Comparison of ENCODE assay signal across 18 mouse cellular contexts in genomic region chr5:113694415-113694814, GRCm38 (mm10). TPM values are rescaled to one million over a fixed set of nuclear protein-coding genes. Genes with fewer than 3 reads are reported as not detected.
A peak's percentile ranks its signal among the peaks of the same experiment; 100 is the strongest.
DNase-seq lines count a peak whose midpoint lies in the region; ATAC-seq lines count a peak whose summit lies in the region.
"Had no signal": no experiment of that assay in that cellular context is flagged by ENCODE, and none has a peak within 500 bp of the region (broad histone marks: within the 10 kb centered on the region; RNA-seq: fewer than 3 reads in every experiment).

No protein-coding gene starts in this region.

- no peak for ATAC-seq in midbrain, embryonic 15.5 days (replicated peaks)
- ATAC-seq in midbrain, embryonic 13.5 days, result no peak
- ATAC-seq in intestine, embryonic 15.5 days, result peak; percentile 56
- no peak for ATAC-seq in erythroid progenitor cell, adult 5-6 weeks (replicated peaks; ENCODE audit: low FRiP score, poor library complexity, severe bottlenecking)

- H3K36me3 ChIP-seq in midbrain, embryonic 15.5 days (replicated peaks), result no peaks in the 10 kb centered on the region
- no peaks in the 10 kb centered on the region for H3K36me3 ChIP-seq in midbrain, embryonic 13.5 days
- H3K36me3 ChIP-seq in intestine, embryonic 15.5 days, result no peaks in the 10 kb centered on the region

- H3K9me3 ChIP-seq in midbrain, embryonic 15.5 days, result no peaks in the 10 kb centered on the region
- no peaks in the 10 kb centered on the region for H3K9me3 ChIP-seq in midbrain, embryonic 13.5 days
- H3K9me3 ChIP-seq in intestine, embryonic 15.5 days, result no peaks in the 10 kb centered on the region

- intact Hi-C loops in left cerebral cortex, postnatal 4 days (cut with DNase I), result no loop called here

- 47% methylated on average over 5 of the region's 5 CpGs for WGBS in midbrain, embryonic 15.5 days
- WGBS in midbrain, embryonic 13.5 days, result 40% methylated on average over 5 of the region's 5 CpGs
- 23% methylated on average over 5 of the region's 5 CpGs for WGBS in intestine, embryonic 15.5 days

- H3K4me3 ChIP-seq in midbrain, embryonic 15.5 days, result no peak overlapping the region
- H3K4me3 ChIP-seq in midbrain, embryonic 13.5 days (replicated peaks), result no peak overlapping the region
- no peak overlapping the region for H3K4me3 ChIP-seq in intestine, embryonic 15.5 days (replicated peaks)

- peak overlapping the region; percentile 49; the same call in 1 of the 2 replicates for H3K27ac ChIP-seq in midbrain, embryonic 15.5 days
- H3K27ac ChIP-seq in midbrain, embryonic 13.5 days, result no peak overlapping the region
- 0 out of 2 replicates have a peak overlapping the region, but pooled peaks have one; percentile 56 for H3K27ac ChIP-seq in intestine, embryonic 15.5 days

- no peaks in the 10 kb centered on the region for H3K27me3 ChIP-seq in midbrain, embryonic 15.5 days (replicated peaks)
- no peaks in the 10 kb centered on the region for H3K27me3 ChIP-seq in midbrain, embryonic 13.5 days
- no peaks in the 10 kb centered on the region for H3K27me3 ChIP-seq in intestine, embryonic 15.5 days (replicated peaks)

- peaks cover 17% of the 10 kb centered on the region for H3K4me1 ChIP-seq in midbrain, embryonic 15.5 days
- peaks cover 24% of the 10 kb centered on the region for H3K4me1 ChIP-seq in midbrain, embryonic 13.5 days (replicated peaks)
- H3K4me1 ChIP-seq in intestine, embryonic 15.5 days (replicated peaks), result peaks cover 14% of the 10 kb centered on the region; the same call in 1 of the 2 replicates

- H3K4me2 ChIP-seq in midbrain, embryonic 15.5 days, result no peak overlapping the region
- H3K4me2 ChIP-seq in midbrain, embryonic 13.5 days (replicated peaks), result no peak overlapping the region
- H3K4me2 ChIP-seq in intestine, embryonic 15.5 days (replicated peaks), result peak overlapping the region; percentile 7; the same call in 1 of the 2 replicates

- peak; percentile 52 for DNase-seq in embryo, embryonic 11 days
- DNase-seq in embryo, embryonic 9.5 days (ENCODE audit: extremely low spot score), result no peak
- peak; percentile 28 for DNase-seq in skeletal muscle tissue, adult 2 months (ENCODE audit: low read depth, low spot score)
- DNase-seq in left cerebral cortex, postnatal 4 days, result no peak
- DNase-seq: cerebellum, adult 8-10 months; kidney, adult 9 months; liver; lung, postnatal 10 days; right cerebral cortex, postnatal 4 days; thymus, adult 18-20 months had no signal

- H3K9ac ChIP-seq in midbrain, embryonic 15.5 days, result no peak overlapping the region
- H3K9ac ChIP-seq in midbrain, embryonic 13.5 days (replicated peaks), result no peak overlapping the region
- no peak overlapping the region for H3K9ac ChIP-seq in intestine, embryonic 15.5 days

RNA-seq across cellular contexts. Expression of gene 1700069L16Rik, which starts 30.2 kb away (rescaled TPM):
- polyA plus RNA-seq in midbrain, embryonic 15.5 days (2015; fragmentation: Nextera tagmentation; extraction: Ambion mirVana), result not detected in 2 replicates
- not detected in 2 replicates for polyA plus RNA-seq in midbrain, embryonic 13.5 days (2015; fragmentation: Nextera tagmentation; extraction: Ambion mirVana)
- not detected in 2 replicates for polyA plus RNA-seq in intestine, embryonic 15.5 days (2015; fragmentation: Nextera tagmentation; extraction: Ambion mirVana)
- not detected for total RNA-seq in left cerebral cortex, postnatal 4 days (2021)
- total RNA-seq in erythroid progenitor cell, adult 5-6 weeks (2015; ENCODE audit: low replicate concordance), result not detected in 2 replicates
- total RNA-seq in erythroid progenitor cell, adult 5-6 weeks (2017; ENCODE audit: low replicate concordance), result not detected in 2 replicates
- total RNA-seq: layer of hippocampus, postnatal 10 days; monocyte, adult 5-6 weeks had no signal
- polyA plus RNA-seq: gonadal fat pad, adult 2 months; heart, postnatal 0 days had no signal

RNA-seq across cellular contexts. Expression of gene Ficd, which starts 41.2 kb away (rescaled TPM):
- 10.4 and 10.7 TPM in 2 replicates for polyA plus RNA-seq in midbrain, embryonic 15.5 days (2015; fragmentation: Nextera tagmentation; extraction: Ambion mirVana)
- 7.2 and 7.8 TPM in 2 replicates for polyA plus RNA-seq in midbrain, embryonic 13.5 days (2015; fragmentation: Nextera tagmentation; extraction: Ambion mirVana)
- polyA plus RNA-seq in intestine, embryonic 15.5 days (2015; fragmentation: Nextera tagmentation; extraction: Ambion mirVana), result 5.4 and 6.2 TPM in 2 replicates
- 1 to 10 TPM; 5.7 to 7.8 TPM for total RNA-seq in left cerebral cortex, postnatal 4 days (2021)
- 1.4 TPM in 1 of 2 replicates, not detected in the other for total RNA-seq in erythroid progenitor cell, adult 5-6 weeks (2015; ENCODE audit: low replicate concordance)
- total RNA-seq in erythroid progenitor cell, adult 5-6 weeks (2017; ENCODE audit: low replicate concordance), result 0.30 and 2.2 TPM in 2 replicates

RNA-seq across cellular contexts. Expression of gene Cmklr1, which starts 44.2 kb away (rescaled TPM):
- 2.0 and 2.8 TPM in 2 replicates for polyA plus RNA-seq in midbrain, embryonic 15.5 days (2015; fragmentation: Nextera tagmentation; extraction: Ambion mirVana)
- 1.4 and 2.5 TPM in 2 replicates for polyA plus RNA-seq in midbrain, embryonic 13.5 days (2015; fragmentation: Nextera tagmentation; extraction: Ambion mirVana)
- polyA plus RNA-seq in intestine, embryonic 15.5 days (2015; fragmentation: Nextera tagmentation; extraction: Ambion mirVana), result 2.4 and 3.7 TPM in 2 replicates
- total RNA-seq in left cerebral cortex, postnatal 4 days (2021), result 1 to 10 TPM; 2.7 to 2.9 TPM
- total RNA-seq in erythroid progenitor cell, adult 5-6 weeks (2015; ENCODE audit: low replicate concordance), result 2.2 and 3.4 TPM in 2 replicates
- total RNA-seq in erythroid progenitor cell, adult 5-6 weeks (2017; ENCODE audit: low replicate concordance), result 1.5 and 8.7 TPM in 2 replicates

Comparison
In these comparisons a context has a peak if more than half of its experiments do, and no peak if none do; other contexts are left out.
1. DNase-seq: peak in embryo, embryonic 11 days (single experiment) and skeletal muscle tissue, adult 2 months (single experiment); none in embryo, embryonic 9.5 days (single experiment) and left cerebral cortex, postnatal 4 days (single experiment).